Mouse (Mus musculus) gastrocnemius, adult 18-20 months (tissue): ENCODE measurements around the gene Umad1. TPM values are rescaled to one million over a fixed set of nuclear protein-coding genes. Genes with fewer than 3 reads are reported as not detected.
A peak's percentile ranks its signal among the peaks of the same experiment; 100 is the strongest.

ENCODE experiments used
- DNase-seq: peaks from one replicate; pipeline ENCODE4 v3.0.0; 2021; ENCODE audit warnings: low spot score
- total RNA-seq, 2 experiments: library from RNA; stranded (reverse); gene quantifications; 2 replicates each; pipeline ENCODE4 v1.2.3; 2021

Gene Umad1
- total RNA-seq, 2 experiments from 2014 or later = 12.1 to 16.1 TPM

DNA sequence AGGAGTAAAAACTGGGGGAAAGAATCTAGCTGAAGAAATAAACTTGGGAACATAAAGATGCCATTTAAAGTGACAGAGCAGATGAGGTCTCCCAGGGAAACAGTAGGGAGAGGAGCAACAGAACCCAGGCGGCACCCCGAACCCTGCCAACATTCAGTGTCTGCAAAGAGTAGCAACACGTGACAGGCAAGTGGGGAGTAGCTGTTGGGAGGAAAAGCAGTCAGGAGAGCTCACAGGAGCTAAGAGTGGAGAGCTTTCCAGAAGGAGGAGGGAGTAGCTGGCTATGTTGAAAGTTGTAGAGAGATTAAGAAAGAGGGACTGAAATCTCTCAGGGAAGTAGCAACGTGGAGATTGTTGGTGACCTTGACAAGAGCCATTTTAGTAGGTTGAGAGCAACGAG lies 214.4 kb downstream of the Umad1 start:
- peak; percentile 11 for DNase-seq

DNA sequence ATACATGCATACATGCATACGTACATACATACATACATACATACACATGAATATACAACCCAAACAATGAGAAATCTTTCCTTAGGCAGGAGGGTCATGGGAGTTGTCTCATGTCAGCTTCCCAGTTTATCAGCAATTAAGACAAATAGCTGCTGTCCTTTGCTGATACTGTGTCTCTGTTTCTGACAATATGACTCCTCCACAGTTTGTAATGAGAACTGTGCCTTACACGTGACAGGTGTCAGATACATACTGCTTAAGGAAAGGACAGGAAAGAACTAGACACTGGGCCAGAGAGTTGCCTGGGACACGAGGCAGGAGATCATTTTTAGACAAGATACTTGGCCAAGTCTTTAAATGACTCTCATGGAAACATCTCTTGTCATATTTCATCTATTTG lies 215.2 kb downstream of the Umad1 start:
- DNase-seq = no peak

DNA sequence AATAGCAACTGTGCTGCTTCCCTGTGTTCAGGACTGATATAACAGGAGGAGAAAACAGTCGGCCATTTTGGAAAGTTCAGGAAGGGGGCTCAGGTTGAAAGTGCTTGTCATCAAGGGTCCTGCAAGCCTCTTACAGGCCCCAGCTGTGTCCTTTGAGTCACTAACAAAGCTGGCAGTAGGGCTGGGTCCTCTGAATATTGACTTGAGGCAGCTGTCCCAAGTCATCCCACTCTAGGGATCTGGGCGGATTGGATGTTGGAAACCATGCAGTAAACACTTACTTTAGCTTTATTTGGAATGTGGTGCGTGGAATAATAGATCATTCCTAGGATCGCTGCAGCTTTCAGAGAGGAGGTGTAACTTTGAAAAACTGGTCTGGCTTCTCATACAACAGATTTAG lies 215.7 kb downstream of the Umad1 start:
- no peak for DNase-seq

DNA sequence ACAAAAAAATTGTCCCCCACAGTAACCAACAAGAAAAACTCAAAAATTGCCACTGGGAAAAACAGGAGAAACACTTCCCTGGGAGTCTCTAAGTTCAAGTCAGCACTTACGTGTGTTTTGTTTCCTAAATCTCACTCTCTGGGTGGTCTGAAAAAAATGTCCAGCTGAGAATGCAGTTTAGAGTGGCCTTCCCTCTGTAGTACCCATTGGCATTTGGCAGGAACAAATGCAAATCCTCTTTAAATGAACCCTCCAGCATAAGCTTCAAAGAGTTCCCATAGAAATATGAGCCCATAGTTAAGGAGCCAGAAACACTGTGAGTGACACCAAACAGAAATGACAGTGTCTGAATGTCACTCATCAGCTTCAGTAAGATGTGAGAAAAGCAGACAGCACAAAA lies 220.1 kb downstream of the Umad1 start:
- no peak for DNase-seq

DNA sequence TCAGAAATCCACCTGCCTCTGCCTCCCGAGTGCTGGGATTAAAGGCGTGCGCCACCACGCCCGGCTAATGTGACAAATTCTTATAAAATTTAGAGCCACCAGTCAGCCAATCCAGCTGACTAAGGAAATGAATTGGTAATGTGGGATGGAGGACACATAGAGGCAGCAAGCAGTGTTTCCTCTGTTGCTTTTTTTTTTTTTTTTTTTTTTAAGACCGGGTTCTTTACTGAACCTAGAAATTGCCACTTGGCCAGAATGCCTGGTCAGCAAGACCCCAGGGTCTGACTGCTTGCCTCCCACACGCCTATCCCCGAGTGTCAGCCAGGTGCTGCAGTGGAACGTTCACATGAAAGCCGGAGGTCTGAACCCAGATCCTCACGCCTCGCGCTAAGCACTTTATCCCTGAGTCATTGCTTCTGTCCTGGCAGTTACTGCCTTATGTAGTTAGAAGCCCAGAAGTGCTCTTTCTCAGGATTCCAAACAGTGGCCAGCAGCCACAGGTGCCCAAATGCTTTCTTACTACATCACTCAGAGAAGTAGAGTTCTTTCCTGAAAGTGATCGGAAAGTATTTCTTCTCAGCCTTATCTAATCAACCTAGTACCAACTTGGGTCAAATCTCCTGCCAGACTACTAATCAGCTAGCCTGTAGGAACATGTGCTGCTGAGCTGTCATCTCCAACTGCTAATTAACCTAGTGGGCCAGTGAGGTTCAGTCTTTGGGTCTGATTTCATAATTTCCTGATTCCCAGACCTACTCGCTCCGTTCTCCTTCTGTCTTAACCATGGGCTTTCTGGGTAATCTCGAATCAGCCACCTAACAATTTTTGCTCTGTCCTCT lies 225.6 kb downstream of the Umad1 start:
- no peak for DNase-seq

DNA sequence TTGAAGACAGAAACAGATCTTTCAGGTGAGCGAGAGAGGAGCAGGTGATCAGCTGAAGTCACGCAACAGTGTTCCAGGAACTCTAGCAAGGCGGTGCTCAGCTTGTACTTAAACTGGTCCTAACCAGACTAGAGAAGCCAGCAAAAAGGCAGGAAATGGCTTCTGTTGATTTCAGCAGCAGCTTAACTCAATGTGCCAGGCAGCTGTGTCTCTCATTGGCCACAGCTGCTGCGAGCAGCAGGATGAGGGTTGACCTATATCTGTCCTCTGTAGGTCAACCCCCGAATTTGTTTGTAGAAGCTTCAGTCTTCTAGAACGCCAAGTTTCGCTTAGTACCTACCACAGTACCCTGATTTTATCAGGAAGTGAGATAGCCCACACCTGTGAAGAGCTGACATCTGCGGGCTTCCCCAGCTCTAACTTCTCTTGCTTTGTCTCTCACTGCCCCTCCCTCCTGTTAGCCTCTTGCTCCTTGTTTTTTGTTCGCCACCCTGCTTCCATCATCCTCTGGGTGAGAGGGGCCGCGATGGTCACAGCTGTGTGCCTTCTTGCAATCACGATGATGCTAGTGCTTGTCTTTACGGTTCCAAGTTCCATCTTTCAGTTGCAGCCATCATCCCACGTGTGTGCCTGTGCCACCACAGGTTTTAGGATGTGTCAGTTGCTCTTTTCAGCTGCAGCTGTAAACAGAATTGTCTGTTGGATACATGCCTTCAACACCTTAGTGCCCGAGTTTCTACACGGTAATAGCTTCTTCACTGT lies 226.5 kb downstream of the Umad1 start:
- no peak for DNase-seq

DNA sequence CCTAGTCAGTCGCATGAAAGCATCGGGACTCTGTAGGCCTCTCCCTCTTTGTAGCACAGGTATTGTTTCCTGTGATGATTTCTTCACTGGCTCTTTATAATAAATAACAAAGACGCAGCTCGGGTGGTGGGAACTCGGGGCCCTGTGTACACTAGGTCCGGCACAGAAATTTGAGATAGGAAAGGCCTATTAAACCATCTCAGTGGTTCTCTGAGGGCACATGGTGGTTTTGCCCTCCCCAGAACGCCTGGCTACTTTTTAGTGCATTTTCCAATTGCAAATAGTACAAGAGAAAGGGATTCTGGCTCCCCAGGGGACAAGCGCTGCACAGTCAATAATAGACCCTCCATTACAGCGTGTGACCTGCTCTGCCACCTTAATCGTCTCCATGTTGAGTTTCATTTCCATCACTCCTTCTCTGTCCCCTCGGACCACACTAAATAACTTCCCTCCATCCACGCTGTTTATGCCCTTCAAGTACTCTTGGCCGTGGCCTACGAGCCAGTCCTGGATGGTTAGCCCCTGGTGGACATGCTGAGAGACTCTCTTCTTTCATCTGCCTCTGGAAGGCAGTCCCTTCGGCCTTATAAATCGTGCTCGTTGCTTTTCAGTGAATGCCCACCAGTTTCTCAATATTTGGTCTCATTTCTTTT lies 227.4 kb downstream of the Umad1 start:
- no peak for DNase-seq

DNA sequence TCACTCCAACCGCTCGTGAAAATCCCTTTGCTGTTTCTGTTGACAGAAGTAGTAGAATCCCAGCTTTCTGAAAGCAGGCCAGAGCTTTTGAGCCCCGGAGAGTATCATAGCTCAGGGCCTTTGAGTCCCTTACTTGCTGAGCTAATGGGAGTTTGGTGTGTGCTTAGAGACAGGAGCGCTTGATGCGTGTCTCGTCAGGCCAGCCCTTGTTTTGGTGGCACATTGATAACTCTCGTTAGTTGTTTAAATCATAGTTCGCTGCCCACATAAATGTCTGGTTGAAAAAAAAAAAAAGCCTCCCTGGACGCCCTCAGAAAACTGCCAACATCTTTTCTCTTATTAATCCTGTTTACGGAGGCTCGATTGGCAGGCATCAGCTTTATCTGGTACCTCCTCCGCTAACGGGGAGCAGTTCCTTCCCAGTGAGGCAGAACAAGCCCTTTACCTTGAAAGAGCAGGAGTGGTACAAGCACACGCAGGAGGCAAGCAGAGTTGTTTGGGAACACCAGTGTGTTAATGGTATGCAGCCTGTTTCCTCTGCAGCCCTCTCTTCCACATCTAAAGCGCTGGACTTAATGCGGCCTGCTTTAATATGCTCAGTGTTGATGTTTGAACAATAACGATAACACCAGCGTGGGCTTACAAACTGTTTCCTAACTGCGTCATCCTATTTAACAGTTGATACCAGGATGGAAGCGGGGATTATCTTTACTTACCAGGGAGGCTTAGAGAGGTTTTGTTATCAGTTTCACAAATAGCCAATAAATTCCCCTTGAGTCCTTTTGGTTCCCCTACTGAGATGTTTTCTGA lies 228.2 kb downstream of the Umad1 start:
- DNase-seq = no peak

DNA sequence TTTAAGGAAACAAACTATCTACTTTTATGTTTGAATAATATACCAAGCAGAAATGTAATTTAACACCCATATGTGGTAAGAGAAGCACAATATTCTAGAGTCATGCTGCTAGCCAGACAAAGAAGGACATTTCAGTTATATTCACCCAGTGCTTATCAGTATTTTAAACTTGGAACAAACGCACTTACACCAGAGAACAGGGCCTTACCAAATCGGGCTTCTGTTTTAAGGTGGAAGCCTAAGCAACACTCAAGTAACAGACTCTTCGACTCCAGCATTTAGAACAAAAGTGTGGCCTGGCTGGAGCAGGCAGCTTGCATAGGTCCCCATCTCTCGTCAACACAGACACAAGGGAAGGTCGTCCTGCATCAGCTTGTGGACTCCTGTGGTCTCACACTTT lies 229.2 kb downstream of the Umad1 start:
- DNase-seq = no peak

DNA sequence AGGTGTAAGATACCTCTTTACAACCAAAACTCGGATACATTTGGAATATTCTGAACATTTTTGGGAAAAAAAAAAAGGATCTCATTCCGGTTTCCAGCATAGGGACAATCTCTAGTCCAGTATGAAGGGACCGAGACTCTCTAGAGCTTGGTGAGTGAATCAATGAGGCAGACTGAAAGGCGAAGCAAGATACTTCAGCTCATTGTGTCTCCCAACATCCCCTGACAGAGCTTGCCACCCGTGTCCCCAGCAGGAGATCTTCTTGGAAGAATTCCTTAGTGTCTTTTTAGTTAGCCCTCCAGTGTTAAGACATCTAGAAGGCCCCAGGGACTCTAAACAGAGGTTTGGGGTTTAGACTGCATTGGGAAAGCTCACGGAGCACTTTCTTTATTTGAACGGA lies 230.2 kb downstream of the Umad1 start:
- DNase-seq = no peak

DNA sequence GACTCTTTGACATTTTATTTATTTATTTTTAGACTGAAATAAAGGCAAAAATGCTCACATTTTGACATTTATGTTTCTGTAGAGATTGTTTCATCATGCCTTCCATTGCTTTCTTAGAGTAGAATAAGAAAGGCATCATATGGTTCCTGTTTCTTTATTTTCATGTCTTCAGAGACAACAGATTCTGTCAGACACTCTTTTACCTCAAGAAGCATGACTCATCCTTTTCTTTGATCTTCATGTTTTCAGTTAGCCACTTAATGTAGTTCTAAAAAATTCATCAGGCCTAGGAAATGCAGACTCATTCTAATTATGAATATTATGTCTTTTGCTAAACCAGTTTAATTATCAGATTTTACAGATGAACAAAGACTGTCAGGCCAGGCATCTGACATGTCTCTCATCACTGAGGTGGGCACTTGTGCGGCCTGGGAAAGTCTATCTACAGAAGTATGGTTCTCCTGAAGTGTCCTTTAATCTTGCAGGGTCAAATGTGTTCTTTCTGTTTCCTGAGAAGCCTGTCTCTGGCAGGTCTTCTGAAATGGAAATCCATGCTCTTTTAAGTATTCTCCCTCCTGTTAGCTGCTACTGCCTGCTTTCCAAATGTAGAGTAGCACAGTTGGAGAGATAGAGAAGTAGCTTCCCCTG lies 231.0 kb downstream of the Umad1 start:
- DNase-seq = no peak

DNA sequence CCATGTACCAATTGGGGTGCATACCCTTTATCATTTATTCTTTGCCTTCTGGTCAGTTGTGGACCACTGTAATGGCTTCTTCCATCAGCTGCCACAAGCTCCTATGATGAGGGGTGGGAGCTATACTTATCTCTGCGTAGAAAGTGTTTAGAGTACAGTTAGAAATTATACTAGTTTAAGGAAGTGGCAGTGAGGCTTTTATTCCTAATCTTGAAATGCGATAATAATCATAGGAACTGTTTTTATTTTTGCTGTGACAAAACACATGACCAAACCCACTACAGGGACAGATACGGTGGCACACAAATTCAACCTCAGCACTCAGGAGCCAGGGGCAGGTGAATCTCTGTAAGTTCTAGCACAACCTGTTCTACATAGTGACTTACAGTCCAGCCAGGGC lies 233.2 kb downstream of the Umad1 start:
- no peak for DNase-seq

DNA sequence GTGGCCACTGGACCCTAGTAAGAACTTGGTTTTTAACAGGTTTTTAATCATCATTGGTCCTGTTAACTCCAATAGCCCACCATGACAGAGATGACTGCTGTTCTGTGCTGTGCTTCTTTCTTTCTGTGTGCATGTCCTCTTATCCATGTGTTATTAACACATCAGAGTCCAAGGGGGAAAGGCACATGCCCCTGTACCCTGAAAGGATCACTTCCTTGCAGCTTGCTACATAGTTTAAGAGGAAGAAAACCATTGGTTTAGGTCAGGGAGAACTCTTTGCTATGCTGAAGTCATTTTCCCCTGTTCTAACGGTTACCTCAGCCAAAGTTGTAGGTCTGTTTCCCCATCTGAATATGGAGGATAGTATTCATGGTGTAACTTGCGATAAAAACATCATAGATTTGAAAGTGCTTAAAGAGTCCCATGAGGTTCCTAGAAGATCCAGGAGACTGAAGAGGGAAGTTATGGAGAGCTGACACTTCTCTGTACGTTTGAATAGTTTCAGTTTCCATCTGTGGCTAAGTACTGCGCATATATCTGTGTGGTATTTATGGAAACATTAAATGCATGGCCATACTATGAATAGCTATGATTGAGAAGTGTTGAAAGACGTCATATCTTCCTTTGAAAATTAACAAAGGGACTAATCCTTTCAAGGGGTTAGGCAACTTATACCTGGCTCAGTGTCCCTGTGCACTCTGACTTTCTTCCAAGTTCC lies 236.2 kb downstream of the Umad1 start:
- no peak for DNase-seq

DNA sequence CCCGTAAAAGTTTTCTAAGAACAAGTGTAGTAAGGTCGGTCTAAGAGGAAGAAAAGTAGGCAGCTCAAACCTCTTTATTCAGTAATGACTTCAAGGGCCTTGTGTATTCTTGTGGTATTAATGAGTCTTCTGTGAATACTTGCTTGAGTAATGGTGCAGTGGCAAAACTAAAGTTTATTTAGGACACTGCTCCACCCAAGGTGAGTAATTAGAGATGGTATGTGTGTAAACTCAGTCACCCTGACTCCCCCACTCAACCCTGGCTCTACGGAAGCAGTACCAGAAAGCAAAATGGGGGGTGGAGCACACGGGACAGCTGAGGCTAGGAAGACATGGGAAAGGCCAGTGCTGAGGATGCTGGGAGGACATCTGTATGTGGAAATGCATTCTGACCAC lies 236.7 kb downstream of the Umad1 start:
- DNase-seq = no peak

DNA sequence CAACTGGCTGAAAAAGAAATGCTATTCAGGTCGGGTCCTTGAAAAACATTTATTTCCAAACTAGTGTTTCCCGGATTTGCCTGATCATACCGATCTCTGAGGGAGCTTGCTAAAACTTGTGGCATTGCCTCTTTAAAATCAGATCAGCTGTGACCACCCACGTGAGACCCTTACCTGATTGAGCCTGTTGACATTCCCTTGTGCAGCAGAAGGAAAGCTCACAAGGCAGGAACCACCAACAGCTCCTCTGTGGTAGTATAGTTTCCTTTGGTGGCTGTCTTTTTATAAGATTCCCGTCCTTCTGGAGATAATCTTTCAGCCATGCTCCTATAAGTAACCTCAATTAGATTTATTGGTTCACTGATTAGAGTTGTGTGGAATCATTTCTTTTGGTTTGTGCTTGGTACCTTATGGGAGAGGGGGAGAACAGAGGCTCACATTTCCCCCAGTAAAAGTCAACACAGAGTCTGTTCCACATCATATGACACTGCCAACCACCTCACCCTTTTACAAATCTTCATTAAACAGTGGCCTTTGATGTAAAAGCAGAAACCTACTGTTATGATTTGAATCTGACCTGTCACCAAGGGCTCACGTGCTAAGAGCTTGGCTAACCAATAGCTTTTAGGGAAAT lies 238.3 kb downstream of the Umad1 start:
- no peak for DNase-seq

DNA sequence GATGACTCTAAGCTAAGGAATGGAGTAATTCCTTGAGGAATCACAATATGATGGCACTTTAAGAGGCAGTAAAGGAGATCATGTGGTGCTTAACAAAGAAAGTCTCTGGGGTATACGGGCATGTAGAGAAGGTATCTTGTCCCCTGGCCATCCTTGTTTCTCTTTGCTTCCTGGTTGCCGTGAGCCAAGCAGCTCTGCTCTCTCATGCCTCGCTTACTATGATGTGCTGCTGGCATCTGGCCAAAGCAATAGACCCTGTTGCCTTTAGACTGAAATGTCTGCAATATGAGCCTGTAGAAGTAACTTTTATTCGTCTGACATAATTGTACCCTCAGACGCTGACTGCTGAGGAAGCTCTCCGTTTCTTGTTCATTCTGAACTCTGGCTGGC lies 238.8 kb downstream of the Umad1 start:
- DNase-seq = no peak

DNA sequence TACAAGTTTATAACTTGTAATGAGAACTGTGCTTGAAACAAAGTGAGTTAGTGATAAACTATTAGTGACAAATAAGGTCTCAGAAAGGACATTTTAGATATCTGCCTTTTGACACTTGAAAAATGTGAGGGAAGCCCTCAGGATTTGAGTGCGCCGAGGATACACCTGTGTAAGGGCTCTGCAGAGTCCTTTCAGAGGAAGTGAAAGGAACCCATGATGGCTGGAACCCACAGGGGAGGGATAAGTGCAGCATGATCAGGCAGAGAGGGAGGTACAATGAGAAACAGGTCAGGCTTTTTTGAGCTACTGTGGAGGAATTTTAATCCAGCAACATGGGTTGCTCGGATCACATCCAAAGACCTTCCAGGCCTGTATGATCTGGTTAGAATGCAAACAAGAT lies 239.9 kb downstream of the Umad1 start:
- DNase-seq = no peak

DNA sequence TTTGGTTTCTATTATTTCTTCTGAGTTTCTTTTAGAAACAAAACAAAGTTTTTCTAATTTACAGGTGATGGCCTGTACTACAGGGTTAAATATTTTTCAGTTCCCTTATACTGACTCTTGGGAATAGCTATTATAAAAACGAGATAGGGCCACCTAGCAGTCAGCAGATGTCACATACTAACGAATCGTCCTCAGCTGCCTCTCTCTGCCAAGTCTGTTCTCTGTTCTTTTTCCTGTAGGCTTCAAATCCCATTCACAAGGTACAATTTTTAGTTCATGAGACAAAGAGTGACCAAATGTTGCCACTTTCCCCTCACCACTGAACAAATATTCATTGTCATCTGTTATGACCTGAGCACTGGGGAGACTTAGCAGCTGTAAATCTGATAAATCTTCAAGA lies 244.9 kb downstream of the Umad1 start:
- DNase-seq = no peak

DNA sequence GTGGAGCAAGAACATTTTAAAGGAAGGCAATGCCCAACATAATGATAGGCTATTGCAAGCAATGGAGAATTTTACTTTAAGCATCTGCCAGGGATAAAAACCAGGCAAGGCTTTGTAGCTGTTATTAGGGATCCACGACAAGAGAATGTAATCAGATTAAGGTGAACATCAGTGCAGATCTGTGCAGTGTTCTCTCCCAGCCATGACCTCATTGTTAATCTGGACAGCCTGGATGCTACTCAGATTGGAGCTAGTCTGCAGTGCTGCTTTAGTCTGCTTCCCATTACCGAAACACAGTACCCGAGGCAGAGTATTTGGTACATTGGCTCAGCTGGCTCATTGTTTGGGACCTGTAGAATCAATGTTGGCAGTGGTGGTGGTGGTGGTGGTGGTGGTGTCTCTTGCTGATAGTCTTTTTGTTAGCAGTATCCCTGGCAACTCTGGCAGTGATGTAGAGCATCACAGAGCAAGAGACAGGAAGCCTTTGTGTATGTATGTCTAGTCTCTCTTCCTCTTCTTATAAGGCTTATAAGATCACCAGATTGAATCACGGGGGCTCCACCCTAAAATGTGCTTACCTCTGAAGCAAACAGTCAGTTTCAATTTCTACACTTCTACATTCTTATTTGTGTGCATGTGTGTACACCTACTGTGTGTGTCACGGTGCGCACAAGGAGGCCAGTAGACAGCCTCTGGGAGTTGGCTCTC lies 245.6 kb downstream of the Umad1 start:
- no peak for DNase-seq
